Mouse (Mus musculus) megakaryocyte, adult 5-6 weeks (primary cell): ENCODE measurements around the gene Slc5a2. TPM values are rescaled to one million over a fixed set of nuclear protein-coding genes. Genes with fewer than 3 reads are reported as not detected.

ENCODE experiments used
- ATAC-seq: 2 replicates; pipeline ENCODE4 v1.8.0; 2016; ENCODE audit warnings: mild to moderate bottlenecking, inconsistent platforms; ENCODE audit not compliant: poor library complexity, severe bottlenecking
- total RNA-seq, 2 experiments: library from RNA; stranded (forward) in 1 of 2; stranded (reverse) in 1 of 2; fragments of 153-499, 151-499 nt in 1 of 2; fragments of 221-1000, 200-1000 nt in 1 of 2; gene quantifications; 2 replicates each; pipeline versions ENCODE4 v1.2.3 to v1.2.4; 2015 to 2017

The Slc5a2 gene
- total RNA-seq, 2 experiments from 2014 or later: not detected

- peak; percentile 82 for ATAC-seq
These were observed 32.4 kb downstream of the Slc5a2 start, which contains the start of gene BC017158 for GRCm38 (mm10) chr7:128297617-128298480. TSS of gene BC017158 (minus strand) at chr7:128298170.

- ATAC-seq: no peak
These were observed 33.3 kb downstream of the Slc5a2 start for GRCm38 (mm10) chr7:128298481-128299342.

- no peak for ATAC-seq
These were observed 35.5 kb downstream of the Slc5a2 start for GRCm38 (mm10) chr7:128300952-128301351.

- no peak for ATAC-seq
These were observed 36.7 kb downstream of the Slc5a2 start for GRCm38 (mm10) chr7:128302151-128302550.

GRCm38 (mm10) chr7:128304198-128304597 is 38.7 kb downstream of the Slc5a2 start:
- ATAC-seq: no peak

- ATAC-seq: no peak
These were observed 39.5 kb downstream of the Slc5a2 start for GRCm38 (mm10) chr7:128304907-128305306.

- no peak for ATAC-seq
These were observed 42.4 kb downstream of the Slc5a2 start for GRCm38 (mm10) chr7:128307851-128308250.

- ATAC-seq: no peak
These were observed 43.8 kb downstream of the Slc5a2 start for GRCm38 (mm10) chr7:128309216-128309615.

- ATAC-seq: no peak
These were observed 44.3 kb downstream of the Slc5a2 start for GRCm38 (mm10) chr7:128309776-128310175.

GRCm38 (mm10) chr7:128310229-128310688 is 44.8 kb downstream of the Slc5a2 start:
- ATAC-seq: no peak

- ATAC-seq: no peak
These were observed 45.8 kb downstream of the Slc5a2 start for GRCm38 (mm10) chr7:128311263-128311662.

- ATAC-seq: no peak
These were observed 46.4 kb downstream of the Slc5a2 start for GRCm38 (mm10) chr7:128311811-128312210.

GRCm38 (mm10) chr7:128312375-128313059 is 47.1 kb downstream of the Slc5a2 start:
- ATAC-seq: peak; percentile 70

- ATAC-seq: no peak
These were observed 48.1 kb downstream of the Slc5a2 start for GRCm38 (mm10) chr7:128313601-128314000.

GRCm38 (mm10) chr7:128314491-128314890 is 49.0 kb downstream of the Slc5a2 start:
- no peak for ATAC-seq

- ATAC-seq: no peak
These were observed 51.6 kb downstream of the Slc5a2 start for GRCm38 (mm10) chr7:128317011-128317410.

- ATAC-seq: no peak
These were observed 53.7 kb downstream of the Slc5a2 start for GRCm38 (mm10) chr7:128319140-128319539.

- ATAC-seq: no peak
These were observed 54.9 kb downstream of the Slc5a2 start for GRCm38 (mm10) chr7:128320219-128320816.

- no peak for ATAC-seq
These were observed 55.8 kb downstream of the Slc5a2 start for GRCm38 (mm10) chr7:128321260-128321659.
